Mouse (Mus musculus) cerebellum, postnatal 25 days (tissue): ENCODE measurements at regions not wholly inside any gene's neighbourhood (a gene's known extent, or its start where the extent isn't known, plus 50 kb on each side); places are given as distances from the start of the nearest gene placed in this dataset.

Experiments used
- DNase-seq, 2 experiments: peaks; one replicate each; pipeline ENCODE4 v3.0.0; 2021; ENCODE audit warnings: mixed read lengths in 2 of 2

GRCm38 (mm10) chr4:148384251-148385230, 60.0 kb downstream of the Ubiad1 start:
- peak in 1 of 2 experiments; percentile 51 for DNase-seq

DNA sequence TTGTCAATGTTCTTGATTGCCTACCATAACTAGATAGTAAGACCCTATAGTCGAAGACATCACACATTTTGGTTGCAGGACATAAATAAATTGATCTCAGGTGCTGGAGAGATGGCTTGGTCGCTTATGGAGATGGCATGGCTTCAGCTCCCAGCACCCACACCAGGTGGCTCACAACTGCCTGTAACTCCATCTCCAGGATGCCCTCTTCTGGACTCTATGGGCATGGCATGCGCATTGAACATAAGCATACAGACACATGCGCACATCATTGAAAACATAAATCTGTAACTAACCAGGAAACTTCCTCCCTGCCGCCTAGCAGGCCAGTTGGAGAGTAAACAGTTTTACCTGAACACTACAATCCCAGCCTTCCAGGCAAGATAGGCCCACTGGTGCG, 64.0 kb downstream of the Ubiad1 start:
- DNase-seq, result no peak

- no peak for DNase-seq
Observed at GRCm38 (mm10) chr4:148378491-148378890, 66.1 kb downstream of the Ubiad1 start.

DNA sequence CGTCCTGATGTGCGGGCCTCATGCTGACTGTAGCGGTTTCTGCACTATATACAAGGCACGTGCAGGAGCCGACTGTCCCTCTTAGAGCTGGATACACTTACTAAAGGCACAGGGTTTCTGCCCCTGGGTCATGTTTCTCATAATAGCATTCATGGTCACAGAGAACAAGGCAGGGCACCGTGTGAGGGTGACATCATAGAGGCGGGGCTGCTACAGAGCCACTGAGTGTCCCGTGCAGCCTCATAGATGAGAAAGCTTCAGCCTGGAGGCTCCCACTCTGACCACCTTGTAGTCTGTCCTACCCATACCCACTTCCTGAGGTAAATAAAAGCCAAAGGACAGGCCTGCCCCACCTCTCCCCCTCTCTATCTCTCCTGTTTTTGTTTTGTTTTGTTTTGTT, 67.2 kb downstream of the Ubiad1 start:
- DNase-seq, result no peak

DNA sequence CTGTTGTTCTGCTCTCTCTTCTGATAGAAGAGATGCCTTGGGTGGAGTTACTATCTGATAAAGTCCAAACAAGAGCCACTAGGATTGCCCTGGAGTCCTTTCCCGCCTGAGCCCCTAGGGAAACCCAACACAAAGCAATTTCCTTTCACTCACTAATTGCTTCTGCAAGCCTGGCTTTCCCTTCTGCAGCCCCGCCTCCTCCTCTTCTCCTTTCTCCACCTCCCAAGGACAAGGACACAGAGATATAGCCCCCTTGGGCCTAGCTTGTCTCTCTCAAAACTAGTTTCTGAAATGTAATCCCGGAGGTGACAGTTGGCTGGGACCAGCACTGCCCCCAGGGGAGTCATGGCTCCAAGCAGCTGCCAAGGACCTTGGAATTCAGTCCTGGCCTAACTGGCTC, 68.1 kb downstream of the Ubiad1 start:
- no peak for DNase-seq

DNA sequence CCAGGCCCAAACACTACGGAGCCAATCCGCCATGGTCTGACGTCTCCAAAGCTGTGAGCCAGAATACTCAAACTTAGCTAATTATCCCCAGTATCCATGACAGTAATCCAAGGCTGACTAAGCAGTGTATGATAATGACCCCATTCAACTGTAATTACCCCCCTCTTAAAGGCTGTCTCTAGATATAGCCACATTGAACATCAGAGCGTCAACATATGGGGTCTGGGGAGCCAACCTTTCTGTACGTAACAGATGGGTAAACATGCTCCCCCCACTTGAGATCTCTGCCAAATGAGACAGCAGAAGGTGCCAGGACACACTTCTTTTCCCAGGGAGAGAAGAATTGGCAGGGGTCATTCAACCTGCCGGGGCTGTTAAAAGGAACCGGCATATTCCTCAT, 73.1 kb downstream of the Ubiad1 start:
- DNase-seq, result peak; percentile 61 to 71

DNA sequence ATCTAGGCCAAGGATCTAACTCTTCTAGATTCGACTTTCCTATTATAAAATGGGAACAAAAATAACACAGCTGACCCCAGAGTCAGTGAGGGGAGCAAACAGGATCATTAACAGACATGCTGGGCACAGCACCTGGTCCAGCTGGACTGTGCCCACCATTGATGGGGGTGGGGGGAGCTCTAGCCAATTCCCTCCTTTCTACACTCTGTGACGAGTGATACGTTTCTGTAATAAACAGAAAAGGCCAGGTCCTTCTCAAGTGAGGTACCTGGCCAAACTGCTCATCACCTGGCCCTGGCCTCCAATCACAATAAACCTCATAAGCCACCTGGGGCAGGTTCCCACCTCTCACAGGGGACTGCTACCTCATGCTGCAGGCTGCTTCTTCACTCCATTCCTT, 76.9 kb downstream of the Ubiad1 start:
- no peak for DNase-seq

DNA sequence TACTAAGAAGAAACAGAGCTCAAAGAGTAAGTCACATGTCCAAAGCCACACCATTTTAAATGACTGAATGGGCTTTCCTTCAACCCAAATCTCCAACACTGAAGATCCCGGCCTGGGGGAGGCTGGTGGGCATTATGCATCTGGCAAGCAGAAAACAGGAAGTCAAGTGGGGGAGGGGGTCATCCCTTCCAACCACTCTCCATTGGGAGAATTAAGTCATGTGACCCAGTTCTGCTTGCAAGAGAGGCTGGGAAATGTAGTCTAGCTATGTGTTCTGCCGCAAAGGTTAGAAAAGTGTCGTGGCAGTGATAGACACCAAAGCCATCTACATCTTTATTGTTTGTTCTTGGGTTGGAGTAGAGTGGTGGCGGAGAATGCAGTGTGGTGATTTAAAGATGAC, 78.0 kb upstream of the Disp3 start:
- DNase-seq, result no peak

- DNase-seq, result peak; percentile 55 to 58
Observed at GRCm38 (mm10) chr4:148363366-148364121, 75.8 kb upstream of the Disp3 start.

- peak; percentile 97 to 98 for DNase-seq
Observed at GRCm38 (mm10) chr4:148360931-148361330, 73.2 kb upstream of the Disp3 start.

DNA sequence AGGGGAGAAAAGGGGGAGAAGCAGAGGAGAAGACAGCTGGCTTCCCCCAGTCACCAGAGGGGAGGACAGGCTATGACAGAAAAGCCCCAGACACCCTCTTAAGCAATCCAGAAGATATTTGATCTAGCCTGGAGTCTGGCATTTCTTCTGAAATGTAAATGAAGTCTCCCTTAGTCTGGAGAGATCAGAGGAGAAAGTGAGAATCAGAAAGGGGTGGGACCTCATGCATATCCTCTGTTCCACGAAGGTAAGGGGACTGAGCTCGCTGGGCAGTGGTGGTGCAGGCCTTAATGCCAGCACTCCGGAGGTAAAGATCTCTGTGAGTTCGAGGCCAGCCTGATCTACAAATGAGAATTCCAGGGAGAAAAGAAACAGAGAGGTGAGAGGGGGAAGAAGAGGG, 70.6 kb upstream of the Disp3 start:
- no peak for DNase-seq

- peak; percentile 54 to 58 for DNase-seq
Observed at GRCm38 (mm10) chr4:148357221-148357621, 69.5 kb upstream of the Disp3 start.

GRCm38 (mm10) chr4:148356654-148357053, 68.9 kb upstream of the Disp3 start:
- DNase-seq, result peak; percentile 69 to 74

DNA sequence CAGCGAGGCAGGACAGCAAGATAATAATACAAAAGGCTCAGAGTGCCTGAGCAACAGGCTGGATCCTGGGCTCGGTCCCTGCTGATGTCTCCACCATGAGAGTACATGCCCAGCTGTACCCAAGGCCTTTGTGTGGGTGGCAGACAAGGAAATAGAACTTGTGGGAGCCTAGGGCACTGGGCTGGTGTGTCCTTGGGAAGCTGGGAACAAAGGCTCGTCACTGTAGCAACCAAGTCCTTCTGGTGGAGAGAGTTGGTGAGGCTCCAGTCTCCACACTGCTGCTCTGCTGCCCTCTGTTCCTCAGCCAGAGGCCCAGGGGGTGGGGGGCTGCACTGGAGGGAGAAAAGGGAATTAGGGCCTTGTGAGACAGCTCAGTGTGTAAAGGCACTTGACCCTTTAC, 66.2 kb upstream of the Disp3 start:
- no peak for DNase-seq

DNA sequence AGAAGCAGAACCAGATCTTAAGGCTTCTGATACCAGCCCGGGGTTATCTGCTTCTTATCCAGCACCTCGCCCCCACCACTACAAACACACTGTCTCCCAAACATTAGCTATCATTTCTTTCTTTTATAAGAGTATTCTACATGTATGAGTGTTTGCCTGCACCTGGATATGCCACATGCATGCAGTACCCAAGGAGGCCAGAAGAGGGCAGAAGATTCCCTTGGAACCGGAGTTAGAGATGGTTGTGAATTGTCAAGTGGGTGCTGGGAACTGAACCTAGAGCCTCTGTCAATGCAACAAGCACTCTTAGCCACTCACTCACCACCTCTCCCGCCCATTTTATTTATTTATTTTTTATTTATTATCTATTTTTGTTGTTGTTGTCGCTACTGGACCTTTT, 64.9 kb upstream of the Disp3 start:
- DNase-seq, result no peak

DNA sequence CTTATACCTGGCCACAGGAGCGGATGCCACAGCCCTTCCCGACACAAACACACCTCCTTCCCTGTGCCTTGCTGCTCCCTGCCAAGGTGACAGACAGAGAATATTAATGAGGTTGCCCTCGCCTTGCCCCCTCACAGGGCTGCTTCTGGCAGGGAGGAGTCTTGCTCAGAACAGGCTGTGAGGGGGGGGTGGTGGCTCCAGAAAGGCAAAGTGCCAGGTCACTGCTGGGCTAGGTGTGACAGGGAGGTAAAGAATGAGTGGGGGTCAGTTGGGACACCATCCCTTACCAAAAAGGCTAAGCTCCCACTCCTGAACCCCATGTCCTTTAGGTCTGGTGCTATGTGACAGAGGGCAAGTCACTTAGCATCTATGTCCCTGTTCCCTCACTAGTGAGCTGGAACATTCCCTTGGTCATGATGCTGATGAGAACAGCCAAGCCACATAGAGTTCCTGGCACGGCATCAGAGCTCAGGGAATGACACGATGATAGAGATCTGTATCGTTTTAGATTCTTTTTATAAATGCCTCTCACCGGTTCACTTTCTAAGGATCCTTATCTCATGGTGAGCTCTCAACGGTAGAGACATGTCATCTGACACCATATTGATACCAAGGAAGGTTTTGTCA, 53.9 kb upstream of the Disp3 start:
- no peak for DNase-seq

DNA sequence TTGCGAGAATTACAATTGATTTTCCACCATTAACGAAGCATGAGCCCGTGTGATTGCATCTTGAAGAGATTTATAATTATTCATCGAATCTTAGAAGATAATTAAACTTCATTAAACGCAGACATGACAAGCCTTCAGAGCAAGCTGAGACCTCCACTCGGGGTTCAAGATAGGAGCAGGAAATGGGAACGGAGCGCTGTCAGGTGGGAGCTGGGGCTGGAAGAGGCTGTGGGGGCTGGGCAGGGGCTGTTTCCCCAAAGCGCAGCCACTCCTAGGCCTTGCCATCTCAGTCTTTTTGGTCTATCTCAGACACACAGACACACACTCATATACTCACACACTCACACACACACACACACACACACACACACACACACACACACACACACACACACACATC, 52.6 kb upstream of the Disp3 start:
- no peak for DNase-seq

- DNase-seq, result peak in 1 of 2 experiments; percentile 46
Observed at GRCm38 (mm10) chr4:148337890-148338880, 50.4 kb upstream of the Disp3 start.
